Mouse (Mus musculus): ENCODE measurements around the gene Shc3. TPM values are rescaled to one million over a fixed set of nuclear protein-coding genes. Genes with fewer than 3 reads are reported as not detected.

Shc3 gene
- polyA plus RNA-seq, 1 experiment = 0.21 TPM

GRCm38 (mm10) chr13:51568501-51568901 is 718 bp downstream of the Shc3 start:
- no peak for DNase-seq (ENCODE audit: low spot score)

- peak; percentile 24 for DNase-seq (ENCODE audit: low spot score)
These were observed 1.8 kb downstream of the Shc3 start for GRCm38 (mm10) chr13:51567411-51567851.

GRCm38 (mm10) chr13:51567078-51567395 is 2.2 kb downstream of the Shc3 start:
- peak; percentile 24 for DNase-seq (ENCODE audit: low spot score)

GRCm38 (mm10) chr13:51566371-51567077 is 2.7 kb downstream of the Shc3 start:
- no peak for DNase-seq (ENCODE audit: low spot score)

- DNase-seq (ENCODE audit: low spot score) = no peak
These were observed 4.5 kb downstream of the Shc3 start for GRCm38 (mm10) chr13:51564741-51565140.

- DNase-seq (ENCODE audit: low spot score) = no peak
These were observed 15.9 kb downstream of the Shc3 start for GRCm38 (mm10) chr13:51553343-51553742.

GRCm38 (mm10) chr13:51552233-51552632 is 17.0 kb downstream of the Shc3 start:
- DNase-seq (ENCODE audit: low spot score) = no peak

- no peak for DNase-seq (ENCODE audit: low spot score)
These were observed 17.4 kb downstream of the Shc3 start for GRCm38 (mm10) chr13:51551824-51552223.

- no peak for DNase-seq (ENCODE audit: low spot score)
These were observed 29.4 kb downstream of the Shc3 start for GRCm38 (mm10) chr13:51539816-51540215.

GRCm38 (mm10) chr13:51535326-51535725 is 33.9 kb downstream of the Shc3 start:
- no peak for DNase-seq (ENCODE audit: low spot score)

- DNase-seq (ENCODE audit: low spot score) = no peak
These were observed 42.7 kb downstream of the Shc3 start for GRCm38 (mm10) chr13:51526480-51526879.

- no peak for DNase-seq (ENCODE audit: low spot score)
These were observed 44.9 kb downstream of the Shc3 start for GRCm38 (mm10) chr13:51524316-51524715.

- no peak for DNase-seq (ENCODE audit: low spot score)
These were observed 45.9 kb downstream of the Shc3 start for GRCm38 (mm10) chr13:51523311-51523710.

GRCm38 (mm10) chr13:51518880-51519279 is 50.3 kb downstream of the Shc3 start:
- no peak for DNase-seq (ENCODE audit: low spot score)

- DNase-seq (ENCODE audit: low spot score) = no peak
These were observed 51.3 kb downstream of the Shc3 start for GRCm38 (mm10) chr13:51517943-51518342.

- no peak for DNase-seq (ENCODE audit: low spot score)
These were observed 60.4 kb downstream of the Shc3 start for GRCm38 (mm10) chr13:51508836-51509235.

- DNase-seq (ENCODE audit: low spot score) = no peak
These were observed 63.5 kb downstream of the Shc3 start for GRCm38 (mm10) chr13:51505711-51506110.

- no peak for DNase-seq (ENCODE audit: low spot score)
These were observed 69.5 kb downstream of the Shc3 start for GRCm38 (mm10) chr13:51499769-51500168.

GRCm38 (mm10) chr13:51493676-51494075 is 75.5 kb downstream of the Shc3 start:
- no peak for DNase-seq (ENCODE audit: low spot score)

GRCm38 (mm10) chr13:51491649-51492435 is 77.4 kb downstream of the Shc3 start:
- no peak for DNase-seq (ENCODE audit: low spot score)

GRCm38 (mm10) chr13:51490195-51490594 is 79.0 kb downstream of the Shc3 start:
- DNase-seq (ENCODE audit: low spot score) = no peak

- no peak for DNase-seq (ENCODE audit: low spot score)
These were observed 80.3 kb downstream of the Shc3 start for GRCm38 (mm10) chr13:51488945-51489344.

- DNase-seq (ENCODE audit: low spot score) = no peak
These were observed 83.9 kb downstream of the Shc3 start for GRCm38 (mm10) chr13:51485291-51485690.
